Mouse (Mus musculus) forebrain, embryonic 13.5 days (tissue): ENCODE results near the gene Tlcd2. TPM values are rescaled to one million over a fixed set of nuclear protein-coding genes. Genes with fewer than 3 reads are reported as not detected.

Experiments used
- ATAC-seq: fragments of 200-750 bp; cut with Nextera tagmentation; 2 replicates; pipeline ENCODE4 v1.8.0; 2017
- H3K27ac ChIP-seq: fragments of 300-500 bp; sonication (generic); 2 replicates; pipeline ENCODE4 v1.5.1; 2015; ENCODE audit warnings: inconsistent platforms, mild to moderate bottlenecking, moderate library complexity
- H3K27me3 ChIP-seq: fragments of 300-500 bp; sonication (generic); 2 replicates; pipeline ENCODE4 v1.6.1; 2015; ENCODE audit warnings: mild to moderate bottlenecking, inconsistent platforms
- H3K36me3 ChIP-seq: fragments of 300-500 bp; sonication (generic); 2 replicates; pipeline ENCODE4 v1.6.1; 2015; ENCODE audit warnings: mild to moderate bottlenecking, inconsistent platforms; ENCODE audit not compliant: poor library complexity, severe bottlenecking
- H3K4me1 ChIP-seq: fragments of 300-500 bp; sonication (generic); 2 replicates; pipeline ENCODE4 v1.6.1; 2015; ENCODE audit warnings: inconsistent platforms
- H3K4me2 ChIP-seq: fragments of 300-500 bp; sonication (generic); 2 replicates; pipeline ENCODE4 v1.6.1; 2015; ENCODE audit warnings: inconsistent platforms, mild to moderate bottlenecking, moderate library complexity
- H3K4me3 ChIP-seq: fragments of 300-500 bp; sonication (generic); 2 replicates; pipeline ENCODE4 v1.5.1; 2015; ENCODE audit warnings: mild to moderate bottlenecking, inconsistent platforms
- H3K9ac ChIP-seq: fragments of 300-500 bp; sonication (generic); 2 replicates; pipeline ENCODE4 v1.6.1; 2015; ENCODE audit warnings: mild to moderate bottlenecking, inconsistent platforms
- H3K9me3 ChIP-seq: fragments of 300-500 bp; sonication (generic); replicated peaks from 2 replicates; pipeline ENCODE4 v1.6.1; 2016; ENCODE audit warnings: inconsistent platforms
- WGBS: fragments of 180-500 bp; shearing (Covaris S2); methylation state at CpG from one replicate; pipeline ENCODE4 v1.1.7; 2015; 5-methylcytosine and 5-hydroxymethylcytosine counted together
- polyA plus RNA-seq: library from polyadenylated mRNA; unstranded; fragments of >200 nt; fragmentation: Nextera tagmentation; extraction: Ambion mirVana; gene quantifications from 2 replicates; pipeline ENCODE4 v1.2.1, GENCODE M21; 2015

Tlcd2 gene
- polyA plus RNA-seq, 1 experiment from 2014 or later = 1.4 TPM

GRCm38 (mm10) chr11:75431307-75431706, 30.2 kb upstream of the Tlcd2 start:
- Histone ChIP-seq H3K27ac (peak overlapping the region; percentile 71; the same call in 1 of the 2 replicates), H3K4me2 (0 out of 2 replicates have a peak overlapping the region, but pooled peaks have one; percentile 10), H3K27me3 (no peaks in the 10 kb centered on the region), H3K9ac (no peak overlapping the region), H3K9me3 (peaks cover 8% of the 10 kb centered on the region), H3K4me1 (peaks cover 16% of the 10 kb centered on the region), H3K4me3 (no peak overlapping the region), H3K36me3 (no peaks in the 10 kb centered on the region)
- 43% methylated on average over 11 of the region's 11 CpGs for WGBS
- peak; percentile 99 for ATAC-seq

GRCm38 (mm10) chr11:75434138-75434537, 27.4 kb upstream of the Tlcd2 start:
- WGBS = 83% methylated on average over 5 of the region's 5 CpGs
- H3K36me3 ChIP-seq = no peaks in the 10 kb centered on the region
- H3K27ac ChIP-seq = no peak overlapping the region
- no peak overlapping the region for H3K4me3 ChIP-seq
- no peak for ATAC-seq
- peaks cover 8% of the 10 kb centered on the region for H3K9me3 ChIP-seq
- no peaks in the 10 kb centered on the region for H3K27me3 ChIP-seq
- no peak overlapping the region for H3K4me2 ChIP-seq
- H3K9ac ChIP-seq = no peak overlapping the region
- H3K4me1 ChIP-seq = peaks cover 16% of the 10 kb centered on the region

- H3K4me1 ChIP-seq = peaks cover 5% of the 10 kb centered on the region; the same call in 1 of the 2 replicates
- no peak overlapping the region for H3K4me2 ChIP-seq
- 84% methylated on average over 13 of the region's 13 CpGs for WGBS
- H3K27me3 ChIP-seq = no peaks in the 10 kb centered on the region
- no peak overlapping the region for H3K9ac ChIP-seq
- H3K36me3 ChIP-seq = peaks cover 15% of the 10 kb centered on the region
- no peak for ATAC-seq
- no peak overlapping the region for H3K27ac ChIP-seq
- H3K4me3 ChIP-seq = no peak overlapping the region
- H3K9me3 ChIP-seq = peaks cover 8% of the 10 kb centered on the region
Observed at GRCm38 (mm10) chr11:75438194-75438593, 23.3 kb upstream of the Tlcd2 start.

GRCm38 (mm10) chr11:75438804-75439203, 22.7 kb upstream of the Tlcd2 start:
- Histone ChIP-seq H3K4me1 (peaks cover 5% of the 10 kb centered on the region; the same call in 1 of the 2 replicates), H3K4me2 (no peak overlapping the region), H3K9me3 (peaks cover 8% of the 10 kb centered on the region), H3K36me3 (peaks cover 15% of the 10 kb centered on the region), H3K4me3 (no peak overlapping the region), H3K9ac (no peak overlapping the region), H3K27ac (no peak overlapping the region), H3K27me3 (no peaks in the 10 kb centered on the region)
- no peak for ATAC-seq
- WGBS = 85% methylated on average over 3 of the region's 3 CpGs

GRCm38 (mm10) chr11:75439363-75439762, 22.2 kb upstream of the Tlcd2 start, which contains the start of gene Serpinf2:
Gene Serpinf2, minus strand, starts transcription at chr11:75439591.
- Histone ChIP-seq H3K9me3 (peaks cover 3% of the 10 kb centered on the region; the same call in 1 of the 2 replicates), H3K9ac (no peak within 1 kb of the TSS), H3K4me1 (peaks cover 5% of the 10 kb centered on the region; the same call in 1 of the 2 replicates), H3K4me3 (no peak within 1 kb of the TSS), H3K36me3 (peaks cover 15% of the 10 kb centered on the region), H3K27ac (no peak within 1 kb of the TSS), H3K4me2 (no peak within 1 kb of the TSS), H3K27me3 (no peaks in the 10 kb centered on the region)
- ATAC-seq = no peak
- 89% methylated on average over 6 of the region's 6 CpGs for WGBS

- ATAC-seq = no peak
- Histone ChIP-seq H3K27ac (no peak overlapping the region), H3K36me3 (peaks cover 20% of the 10 kb centered on the region), H3K4me3 (no peak overlapping the region), H3K9me3 (no peaks in the 10 kb centered on the region), H3K4me2 (no peak overlapping the region), H3K27me3 (no peaks in the 10 kb centered on the region), H3K4me1 (peaks cover 5% of the 10 kb centered on the region; the same call in 1 of the 2 replicates), H3K9ac (no peak overlapping the region)
- WGBS = 85% methylated on average over 3 of the region's 3 CpGs
Observed at GRCm38 (mm10) chr11:75439951-75440350, 21.6 kb upstream of the Tlcd2 start.

- Histone ChIP-seq H3K36me3 (peaks cover 31% of the 10 kb centered on the region), H3K27me3 (no peaks in the 10 kb centered on the region), H3K4me3 (no peak overlapping the region), H3K9ac (no peak overlapping the region), H3K4me1 (peaks cover 5% of the 10 kb centered on the region; the same call in 1 of the 2 replicates), H3K9me3 (no peaks in the 10 kb centered on the region), H3K4me2 (no peak overlapping the region), H3K27ac (no peak overlapping the region)
- no peak for ATAC-seq
- WGBS = 90% methylated on average over 7 of the region's 7 CpGs
Observed at GRCm38 (mm10) chr11:75441034-75441433, 20.5 kb upstream of the Tlcd2 start.

- H3K4me1 ChIP-seq = peaks cover 5% of the 10 kb centered on the region; the same call in 1 of the 2 replicates
- peaks cover 33% of the 10 kb centered on the region for H3K36me3 ChIP-seq
- no peak overlapping the region for H3K4me2 ChIP-seq
- H3K27me3 ChIP-seq = no peaks in the 10 kb centered on the region
- 64% methylated on average over 16 of the region's 16 CpGs for WGBS
- no peak overlapping the region for H3K4me3 ChIP-seq
- no peak overlapping the region for H3K27ac ChIP-seq
- no peak for ATAC-seq
- no peaks in the 10 kb centered on the region for H3K9me3 ChIP-seq
- 0 out of 2 replicates have a peak overlapping the region, but pooled peaks have one; percentile 12 for H3K9ac ChIP-seq
Observed at GRCm38 (mm10) chr11:75441601-75442000, 19.9 kb upstream of the Tlcd2 start.

- 51% methylated on average over 8 of the region's 8 CpGs for WGBS
- Histone ChIP-seq H3K4me2 (no peak overlapping the region), H3K9ac (no peak overlapping the region), H3K27ac (no peak overlapping the region), H3K36me3 (peaks cover 50% of the 10 kb centered on the region), H3K9me3 (no peaks in the 10 kb centered on the region), H3K27me3 (no peaks in the 10 kb centered on the region), H3K4me3 (no peak overlapping the region), H3K4me1 (peaks cover 5% of the 10 kb centered on the region; the same call in 1 of the 2 replicates)
- ATAC-seq = no peak
Observed at GRCm38 (mm10) chr11:75443711-75444110, 17.8 kb upstream of the Tlcd2 start.

GRCm38 (mm10) chr11:75448575-75448974, 12.9 kb upstream of the Tlcd2 start:
- H3K9ac ChIP-seq = no peak overlapping the region
- H3K4me1 ChIP-seq = peaks cover 5% of the 10 kb centered on the region
- WGBS = 83% methylated on average over 3 of the region's 3 CpGs
- peaks cover 62% of the 10 kb centered on the region for H3K36me3 ChIP-seq
- no peak overlapping the region for H3K4me2 ChIP-seq
- H3K27ac ChIP-seq = no peak overlapping the region
- H3K4me3 ChIP-seq = no peak overlapping the region
- no peak for ATAC-seq
- no peaks in the 10 kb centered on the region for H3K9me3 ChIP-seq
- H3K27me3 ChIP-seq = 0 out of 2 replicates have a peak, but pooled peaks cover under 1% of the 10 kb centered on the region

GRCm38 (mm10) chr11:75449695-75450094, 11.8 kb upstream of the Tlcd2 start:
- 0 out of 2 replicates have a peak, but pooled peaks cover 5% of the 10 kb centered on the region for H3K27me3 ChIP-seq
- H3K36me3 ChIP-seq = peaks cover 59% of the 10 kb centered on the region
- H3K4me3 ChIP-seq = no peak overlapping the region
- H3K9me3 ChIP-seq = no peaks in the 10 kb centered on the region
- no peak for ATAC-seq
- no peak overlapping the region for H3K9ac ChIP-seq
- WGBS = 84% methylated on average over 7 of the region's 7 CpGs
- no peak overlapping the region for H3K4me2 ChIP-seq
- H3K4me1 ChIP-seq = peaks cover 13% of the 10 kb centered on the region
- H3K27ac ChIP-seq = no peak overlapping the region

GRCm38 (mm10) chr11:75450304-75450908, 11.1 kb upstream of the Tlcd2 start:
- H3K27me3 ChIP-seq = 0 out of 2 replicates have a peak, but pooled peaks cover 5% of the 10 kb centered on the region
- no peak overlapping the region for H3K27ac ChIP-seq
- whole genome bisulfite sequencing = 92% methylated on average over 8 of the region's 8 CpGs
- H3K9me3 ChIP-seq = no peaks in the 10 kb centered on the region
- no peak for ATAC-seq
- H3K9ac ChIP-seq = no peak overlapping the region
- no peak overlapping the region for H3K4me2 ChIP-seq
- H3K4me3 ChIP-seq = no peak overlapping the region
- H3K36me3 ChIP-seq = peaks cover 52% of the 10 kb centered on the region
- H3K4me1 ChIP-seq = peaks cover 18% of the 10 kb centered on the region
